Mouse (Mus musculus) embryonic facial prominence, embryonic 12.5 days (tissue): ENCODE data around the gene Kat6b. TPM values are rescaled to one million over a fixed set of nuclear protein-coding genes. Genes with fewer than 3 reads are reported as not detected.

Experiments used
- ATAC-seq: fragments of 200-750 bp; cut with Nextera tagmentation; 2 replicates; pipeline ENCODE4 v1.8.0; 2017; ENCODE audit not compliant: insufficient number of reproducible peaks, insufficient read depth, low FRiP score, low TSS enrichment
- H3K27ac ChIP-seq: fragments of 300-500 bp; sonication (generic); 2 replicates; pipeline ENCODE4 v1.5.1; 2016; ENCODE audit warnings: mild to moderate bottlenecking
- H3K27me3 ChIP-seq: fragments of 300-500 bp; sonication (generic); 2 replicates; pipeline ENCODE4 v1.6.1; 2016; ENCODE audit warnings: mild to moderate bottlenecking, moderate library complexity
- H3K36me3 ChIP-seq: fragments of 300-500 bp; sonication (generic); 2 replicates; pipeline ENCODE4 v1.6.1; 2016; ENCODE audit warnings: mild to moderate bottlenecking
- H3K4me1 ChIP-seq: fragments of 300-500 bp; sonication (generic); 2 replicates; pipeline ENCODE4 v1.6.1; 2016
- H3K4me2 ChIP-seq: fragments of 300-500 bp; sonication (generic); replicated peaks from 2 replicates; pipeline ENCODE4 v1.6.1; 2016; ENCODE audit warnings: mild to moderate bottlenecking, moderate library complexity
- H3K4me3 ChIP-seq: fragments of 300-500 bp; sonication (generic); 2 replicates; pipeline ENCODE4 v1.5.1; 2016; ENCODE audit warnings: mild to moderate bottlenecking
- H3K9ac ChIP-seq: fragments of 300-500 bp; sonication (generic); 2 replicates; pipeline ENCODE4 v1.6.1; 2016; ENCODE audit warnings: mild to moderate bottlenecking, moderate library complexity
- H3K9me3 ChIP-seq: fragments of 300-500 bp; sonication (generic); 2 replicates; pipeline ENCODE4 v1.6.1; 2016; ENCODE audit warnings: mild to moderate bottlenecking, moderate library complexity
- WGBS: fragments of 180-500 bp; shearing (Covaris S2); methylation state at CpG from one replicate; pipeline ENCODE4 v1.1.7; 2016; 5-methylcytosine and 5-hydroxymethylcytosine counted together
- polyA plus RNA-seq: library from polyadenylated mRNA; unstranded; fragments of >200 nt; fragmentation: Nextera tagmentation; extraction: Ambion mirVana; gene quantifications from 2 replicates; pipeline ENCODE4 v1.2.1, GENCODE M21; 2016

Kat6b gene
- polyA plus RNA-seq, 1 experiment from 2014 or later: 28.6 TPM

GRCm38 (mm10) chr14:21565541-21566353 is 84.5 kb downstream of the Kat6b start:
- H3K27me3 ChIP-seq: no peaks in the 10 kb centered on the region
- ATAC-seq: no peak
- peaks cover 12% of the 10 kb centered on the region for H3K4me1 ChIP-seq
- H3K36me3 ChIP-seq: no peaks in the 10 kb centered on the region
- no peak overlapping the region for H3K27ac ChIP-seq
- no peaks in the 10 kb centered on the region for H3K9me3 ChIP-seq
- WGBS: 88% methylated on average over 10 of the region's 10 CpGs
- H3K4me3 ChIP-seq: no peak overlapping the region
- H3K4me2 ChIP-seq: no peak overlapping the region
- H3K9ac ChIP-seq: no peak overlapping the region

- no peak overlapping the region for H3K4me2 ChIP-seq
- no peak overlapping the region for H3K27ac ChIP-seq
- peaks cover 12% of the 10 kb centered on the region for H3K4me1 ChIP-seq
- H3K36me3 ChIP-seq: no peaks in the 10 kb centered on the region
- no peak for ATAC-seq
- no peak overlapping the region for H3K9ac ChIP-seq
- no peaks in the 10 kb centered on the region for H3K9me3 ChIP-seq
- no peak overlapping the region for H3K4me3 ChIP-seq
- 91% methylated on average over 7 of the region's 7 CpGs for WGBS
- no peaks in the 10 kb centered on the region for H3K27me3 ChIP-seq
Measured at GRCm38 (mm10) chr14:21567293-21567984, 86.2 kb downstream of the Kat6b start.

GRCm38 (mm10) chr14:21568821-21569220 is 87.6 kb downstream of the Kat6b start:
- Histone ChIP-seq H3K27me3 (no peaks in the 10 kb centered on the region), H3K4me1 (peaks cover 2% of the 10 kb centered on the region), H3K27ac (no peak overlapping the region), H3K9me3 (no peaks in the 10 kb centered on the region), H3K9ac (no peak overlapping the region), H3K4me2 (no peak overlapping the region), H3K36me3 (no peaks in the 10 kb centered on the region), H3K4me3 (no peak overlapping the region)
- WGBS: 80% methylated on average over 7 of the region's 7 CpGs
- no peak for ATAC-seq

- ATAC-seq: no peak
- Histone ChIP-seq H3K9ac (no peak overlapping the region), H3K4me3 (no peak overlapping the region), H3K36me3 (no peaks in the 10 kb centered on the region), H3K9me3 (no peaks in the 10 kb centered on the region), H3K4me1 (0 out of 2 replicates have a peak, but pooled peaks cover 4% of the 10 kb centered on the region), H3K27me3 (no peaks in the 10 kb centered on the region), H3K27ac (no peak overlapping the region), H3K4me2 (no peak overlapping the region)
- 84% methylated on average over 8 of the region's 8 CpGs for WGBS
Measured at GRCm38 (mm10) chr14:21574686-21575309, 93.6 kb downstream of the Kat6b start.

- Histone ChIP-seq H3K27ac (no peak overlapping the region), H3K4me2 (no peak overlapping the region), H3K9ac (no peak overlapping the region), H3K4me3 (no peak overlapping the region), H3K36me3 (no peaks in the 10 kb centered on the region), H3K4me1 (peaks cover 14% of the 10 kb centered on the region; the same call in 1 of the 2 replicates), H3K9me3 (no peaks in the 10 kb centered on the region), H3K27me3 (no peaks in the 10 kb centered on the region)
- WGBS: 62% methylated on average over 8 of the region's 8 CpGs
- ATAC-seq: no peak
Measured at GRCm38 (mm10) chr14:21576867-21577266, 95.6 kb downstream of the Kat6b start.

GRCm38 (mm10) chr14:21581198-21581597 is 100.0 kb downstream of the Kat6b start:
- Histone ChIP-seq H3K27me3 (no peaks in the 10 kb centered on the region), H3K36me3 (no peaks in the 10 kb centered on the region), H3K4me3 (no peak overlapping the region), H3K9ac (no peak overlapping the region), H3K9me3 (no peaks in the 10 kb centered on the region), H3K27ac (no peak overlapping the region), H3K4me1 (peaks cover 31% of the 10 kb centered on the region), H3K4me2 (no peak overlapping the region)
- 18% methylated on average over 4 of the region's 4 CpGs for WGBS
- ATAC-seq: no peak

- Histone ChIP-seq H3K4me2 (no peak overlapping the region), H3K27ac (no peak overlapping the region), H3K27me3 (no peaks in the 10 kb centered on the region), H3K4me3 (no peak overlapping the region), H3K4me1 (peaks cover 36% of the 10 kb centered on the region), H3K9me3 (no peaks in the 10 kb centered on the region), H3K9ac (no peak overlapping the region), H3K36me3 (no peaks in the 10 kb centered on the region)
- WGBS: 88% methylated on average over 3 of the region's 3 CpGs
- no peak for ATAC-seq
Measured at GRCm38 (mm10) chr14:21582301-21582700, 101.1 kb downstream of the Kat6b start.

GRCm38 (mm10) chr14:21583051-21583450 is 101.8 kb downstream of the Kat6b start:
- WGBS: 83% methylated on average over 6 of the region's 6 CpGs
- H3K4me3 ChIP-seq: no peak overlapping the region
- ATAC-seq: no peak
- H3K9ac ChIP-seq: no peak overlapping the region
- H3K4me1 ChIP-seq: peaks cover 36% of the 10 kb centered on the region
- H3K27me3 ChIP-seq: no peaks in the 10 kb centered on the region
- no peaks in the 10 kb centered on the region for H3K9me3 ChIP-seq
- H3K4me2 ChIP-seq: no peak overlapping the region
- no peak overlapping the region for H3K27ac ChIP-seq
- no peaks in the 10 kb centered on the region for H3K36me3 ChIP-seq

- Histone ChIP-seq H3K9ac (no peak overlapping the region), H3K9me3 (no peaks in the 10 kb centered on the region), H3K4me3 (no peak overlapping the region), H3K27me3 (no peaks in the 10 kb centered on the region), H3K4me1 (peaks cover 39% of the 10 kb centered on the region), H3K27ac (no peak overlapping the region), H3K36me3 (no peaks in the 10 kb centered on the region), H3K4me2 (no peak overlapping the region)
- 86% methylated on average over 5 of the region's 5 CpGs for WGBS
- ATAC-seq: no peak
Measured at GRCm38 (mm10) chr14:21583868-21584267, 102.6 kb downstream of the Kat6b start.

- 22% methylated on average over 6 of the region's 6 CpGs for WGBS
- Histone ChIP-seq H3K27ac (no peak overlapping the region), H3K4me2 (no peak overlapping the region), H3K4me1 (peaks cover 39% of the 10 kb centered on the region), H3K9me3 (no peaks in the 10 kb centered on the region), H3K36me3 (no peaks in the 10 kb centered on the region), H3K9ac (no peak overlapping the region), H3K4me3 (no peak overlapping the region), H3K27me3 (no peaks in the 10 kb centered on the region)
- ATAC-seq: no peak
Measured at GRCm38 (mm10) chr14:21584468-21585135, 103.4 kb downstream of the Kat6b start.

GRCm38 (mm10) chr14:21585491-21586251 is 104.4 kb downstream of the Kat6b start:
- Histone ChIP-seq H3K9me3 (no peaks in the 10 kb centered on the region), H3K36me3 (no peaks in the 10 kb centered on the region), H3K9ac (no peak overlapping the region), H3K4me3 (no peak overlapping the region), H3K4me2 (no peak overlapping the region), H3K4me1 (peaks cover 35% of the 10 kb centered on the region), H3K27me3 (no peaks in the 10 kb centered on the region), H3K27ac (no peak overlapping the region)
- WGBS: 48% methylated on average over 8 of the region's 8 CpGs
- no peak for ATAC-seq
